Mouse (Mus musculus) thymus, postnatal 36 days (tissue): ENCODE results near the gene Hip1r.
A peak's percentile ranks its signal among the peaks of the same experiment; 100 is the strongest.

Source experiments
- DNase-seq, 2 experiments: peaks; one replicate each; pipeline ENCODE4 v3.0.0; 2022; ENCODE audit warnings: mixed read lengths in 2 of 2

The Hip1r gene

GRCm38 (mm10) chr5:123997811-123998210 is 24.4 kb downstream of the Hip1r start:
- DNase-seq, result no peak

GRCm38 (mm10) chr5:123998370-123998769 is 24.9 kb downstream of the Hip1r start:
- DNase-seq, result no peak

GRCm38 (mm10) chr5:124000824-124001223 is 27.4 kb downstream of the Hip1r start:
- peak; percentile 83 to 89 for DNase-seq

- DNase-seq, result no peak
Observed at GRCm38 (mm10) chr5:124001274-124001673, 27.8 kb downstream of the Hip1r start.

- DNase-seq, result no peak
Observed at GRCm38 (mm10) chr5:124002876-124003275, 29.4 kb downstream of the Hip1r start.

GRCm38 (mm10) chr5:124003375-124003774 is 29.9 kb downstream of the Hip1r start:
- DNase-seq, result no peak

- DNase-seq, result peak; percentile 32 to 67
Observed at GRCm38 (mm10) chr5:124004356-124005150, 31.1 kb downstream of the Hip1r start.

GRCm38 (mm10) chr5:124005151-124005500 is 31.7 kb downstream of the Hip1r start:
- DNase-seq, result no peak

GRCm38 (mm10) chr5:124005591-124005990 is 32.2 kb downstream of the Hip1r start:
- DNase-seq, result no peak

- no peak for DNase-seq
Observed at GRCm38 (mm10) chr5:124006082-124006873, 32.9 kb downstream of the Hip1r start.

GRCm38 (mm10) chr5:124006891-124007491 is 33.6 kb downstream of the Hip1r start:
- DNase-seq, result no peak

GRCm38 (mm10) chr5:124010077-124010476 is 36.6 kb downstream of the Hip1r start:
- DNase-seq, result no peak

- no peak for DNase-seq
Observed at GRCm38 (mm10) chr5:124010910-124011655, 37.7 kb downstream of the Hip1r start.

GRCm38 (mm10) chr5:124011927-124012326 is 38.5 kb downstream of the Hip1r start:
- no peak for DNase-seq

- DNase-seq, result no peak
Observed at GRCm38 (mm10) chr5:124012885-124013284, 39.5 kb downstream of the Hip1r start.

- DNase-seq, result no peak
Observed at GRCm38 (mm10) chr5:124013747-124014146, 40.3 kb downstream of the Hip1r start.

- DNase-seq, result no peak
Observed at GRCm38 (mm10) chr5:124014180-124014579, 40.8 kb downstream of the Hip1r start.

- no peak for DNase-seq
Observed at GRCm38 (mm10) chr5:124014791-124015251, 41.4 kb downstream of the Hip1r start.

GRCm38 (mm10) chr5:124015727-124016126 is 42.3 kb downstream of the Hip1r start:
- no peak for DNase-seq

GRCm38 (mm10) chr5:124016291-124016821 is 42.9 kb downstream of the Hip1r start:
- no peak for DNase-seq

- no peak for DNase-seq
Observed at GRCm38 (mm10) chr5:124017941-124018340, 44.5 kb downstream of the Hip1r start.

GRCm38 (mm10) chr5:124018651-124019050 is 45.2 kb downstream of the Hip1r start:
- no peak for DNase-seq
